11 mouse cellular contexts compared by ENCODE assay signal in the genomic region with DNA sequence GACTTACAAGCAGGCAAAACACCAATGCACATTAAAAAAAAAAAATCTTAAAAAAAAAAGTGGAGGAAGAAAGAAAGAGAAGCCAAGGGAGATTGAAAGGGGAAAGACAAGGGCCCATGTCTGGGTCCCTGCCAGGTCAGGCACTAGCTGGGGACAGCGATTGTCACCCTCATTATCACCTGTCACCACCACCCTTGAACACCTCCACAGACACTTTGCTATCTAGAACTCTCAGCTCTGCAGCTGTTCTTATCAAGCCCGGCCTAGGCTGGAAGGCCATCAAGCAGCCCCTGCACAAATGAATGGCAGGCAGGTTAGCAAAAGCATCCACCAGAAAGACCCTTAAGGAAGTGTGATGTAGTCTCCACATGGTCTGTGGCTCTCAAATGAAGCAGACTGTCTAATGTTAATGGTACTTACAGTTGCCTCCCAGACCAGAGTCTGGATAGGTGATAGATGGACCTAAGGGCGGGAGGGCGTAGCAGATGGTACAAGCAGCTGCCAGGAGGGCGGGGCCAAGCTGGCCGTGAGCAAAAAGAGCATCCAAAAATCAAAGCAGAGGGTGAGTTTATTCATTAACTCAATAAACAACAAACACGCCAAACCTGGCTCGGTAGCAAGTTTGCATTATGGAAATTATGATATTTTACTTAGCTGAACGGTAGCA.
DNase-seq lines count a peak whose midpoint lies in the region; ATAC-seq and TF ChIP-seq lines count a peak whose summit lies in the region.
"Had no signal": no experiment of that assay in that cellular context is flagged by ENCODE, and none has a peak within 500 bp of the region (broad histone marks: within the 10 kb centered on the region; RNA-seq: fewer than 3 reads in every experiment).

No protein-coding gene starts in this region.

- no peak for TF ChIP-seq EP300 in liver, postnatal 0 days (IDR thresholded peaks at IDR 0.05; ENCODE audit: low read depth)

- 61% methylated on average over 9 of the region's 9 CpGs for WGBS in liver, postnatal 0 days (ENCODE audit: insufficient replicate concordance)

- intact Hi-C loops in heart, postnatal 10 days (cut with DNase I): loop anchor here (10.0 kb wide), 2 partner anchors 368 to 492 kb away; no protein-coding TSS in a partner anchor

- H3K27ac ChIP-seq in liver, postnatal 0 days (ENCODE audit: low read depth): no peak overlapping the region
- H3K27ac ChIP-seq: left cerebral cortex, adult 2 months had no signal

- H3K4me1 ChIP-seq in liver, postnatal 0 days (ENCODE audit: insufficient read depth): no peaks in the 10 kb centered on the region
- H3K4me1 ChIP-seq: megakaryocyte, embryonic 14.5 days had no signal

- H3K9ac ChIP-seq in liver, postnatal 0 days (replicated peaks): no peak overlapping the region

- no peak overlapping the region for H3K4me3 ChIP-seq in liver, postnatal 0 days (ENCODE audit: low read depth, low read length)
- H3K4me3 ChIP-seq: left cerebral cortex, adult 2 months; megakaryocyte, embryonic 14.5 days had no signal

- peak; percentile 54 to 62 for DNase-seq in cerebellum, postnatal 10 days
- no peak for DNase-seq in cerebellum, postnatal 36 days
- DNase-seq in liver: peak; percentile 22
- no peak for DNase-seq in liver, postnatal 0 days
- DNase-seq in heart, postnatal 10 days: peak; percentile 67 to 80
- no peak for DNase-seq in natural killer cell, adult 2 months (ENCODE audit: low spot score in 2 of 2)
- no peak for DNase-seq in urinary bladder, postnatal 14 days (ENCODE audit: low spot score)
- DNase-seq: lung, adult 18-20 months had no signal

- H3K4me2 ChIP-seq in liver, postnatal 0 days (ENCODE audit: low read depth, low read length): no peak overlapping the region

- no peak for ATAC-seq in liver, postnatal 0 days
- ATAC-seq in megakaryocyte-erythroid progenitor cell, adult 5-6 weeks (replicated peaks; ENCODE audit: low FRiP score, low TSS enrichment, poor library complexity, severe bottlenecking): peak; percentile 89

- H3K27me3 ChIP-seq in liver, postnatal 0 days (ENCODE audit: insufficient read depth, low read length): no peaks in the 10 kb centered on the region
- H3K27me3 ChIP-seq: megakaryocyte, embryonic 14.5 days had no signal

- no peaks in the 10 kb centered on the region for H3K36me3 ChIP-seq in liver, postnatal 0 days (replicated peaks; ENCODE audit: insufficient read depth, low read length)

- TF ChIP-seq CTCF in liver, postnatal 0 days (IDR thresholded peaks at IDR 0.05; ENCODE audit: low read depth): no peak

- H3K9me3 ChIP-seq in liver, postnatal 0 days (ENCODE audit: low read length): no peaks in the 10 kb centered on the region
- H3K9me3 ChIP-seq: megakaryocyte, embryonic 14.5 days had no signal

Comparison
In these comparisons a context has a peak if more than half of its experiments do, and no peak if none do; other contexts are left out.
1. DNase-seq: peak in cerebellum, postnatal 10 days (2 of 2), liver (single experiment) and heart, postnatal 10 days (2 of 2); none in cerebellum, postnatal 36 days (0 of 2), liver, postnatal 0 days (single experiment), natural killer cell, adult 2 months (0 of 2) and urinary bladder, postnatal 14 days (single experiment).